Mouse (Mus musculus): ENCODE data around the gene Vmac.
A peak's percentile ranks its signal among the peaks of the same experiment; 100 is the strongest.

Vmac gene

DNA sequence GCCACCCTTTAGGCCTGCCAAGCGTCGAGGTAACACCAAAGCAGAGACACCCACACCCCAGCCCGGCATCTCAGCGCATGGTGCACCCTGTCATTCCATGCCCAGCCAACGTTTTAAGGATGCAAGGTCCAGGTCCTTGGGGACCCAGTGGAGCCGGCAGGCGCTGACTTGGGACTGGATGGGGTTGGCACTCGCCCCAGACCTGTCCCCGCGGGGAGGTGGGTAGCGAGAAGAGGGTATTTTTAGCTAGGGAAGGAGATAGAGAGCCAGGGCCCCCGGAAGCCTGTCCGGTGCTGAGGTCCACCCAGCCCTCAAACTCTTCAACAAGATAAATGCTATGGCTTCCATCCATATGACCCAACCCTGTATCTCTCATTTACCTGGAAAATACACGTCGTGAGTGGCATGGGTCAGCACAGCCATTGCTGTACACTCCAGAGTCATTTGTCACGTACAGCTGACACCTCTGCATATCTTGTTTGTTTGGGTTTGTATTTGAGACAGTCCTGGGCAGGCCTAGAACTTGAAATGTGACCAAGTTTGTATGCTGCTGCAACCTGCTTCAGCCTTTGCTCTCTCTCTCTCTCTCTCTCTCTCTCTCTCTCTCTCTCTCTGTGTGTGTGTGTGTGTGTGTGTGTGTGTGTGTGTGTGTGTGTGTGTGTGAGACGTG lies 22.4 kb upstream of the Vmac start:
- no peak for DNase-seq (ENCODE audit: low spot score)

DNA sequence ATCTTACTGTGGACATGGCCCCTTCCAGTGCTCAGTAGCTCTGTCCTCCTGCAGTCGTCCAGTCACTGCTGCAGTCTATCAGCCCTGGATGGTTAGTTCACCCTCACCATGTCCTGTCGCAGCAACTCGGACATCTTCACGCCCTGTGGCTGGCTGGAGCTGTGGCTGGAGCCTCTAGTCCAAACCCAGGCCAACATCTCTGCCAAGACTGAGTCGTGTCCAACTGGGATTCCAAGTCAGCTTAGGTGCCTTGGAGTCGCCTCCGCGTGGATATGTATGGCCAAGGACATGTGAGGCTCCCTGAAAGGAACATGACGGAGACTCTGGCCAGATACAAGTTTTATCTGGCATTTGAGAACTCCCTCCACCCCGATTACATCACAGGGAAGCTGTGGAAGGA lies 20.4 kb upstream of the Vmac start:
- no peak for DNase-seq (ENCODE audit: low spot score)

GRCm38 (mm10) chr17:56736534-56736933 lies 18.7 kb upstream of the Vmac start:
- DNase-seq (ENCODE audit: low spot score) = no peak

DNA sequence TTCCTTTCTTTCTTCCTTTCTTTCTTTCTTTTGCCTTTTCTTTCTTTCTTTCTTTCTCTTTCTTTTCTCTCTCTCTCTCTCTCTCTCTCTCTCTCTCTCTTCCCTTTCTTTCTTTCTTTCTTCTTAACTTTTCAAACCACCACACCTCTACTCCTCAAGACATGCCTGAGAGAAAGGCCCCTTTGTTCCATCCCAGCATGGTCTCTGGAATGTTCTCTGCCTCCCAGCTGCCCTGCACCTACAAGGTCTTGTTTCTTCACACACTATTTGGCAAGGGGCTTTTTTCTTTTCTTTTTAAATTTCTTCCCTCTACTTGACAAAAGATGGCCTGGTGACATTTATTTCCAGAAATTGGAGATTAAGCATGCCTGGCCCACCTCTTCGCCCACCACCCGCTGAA lies 11.8 kb upstream of the Vmac start:
- DNase-seq (ENCODE audit: low spot score) = no peak

DNA sequence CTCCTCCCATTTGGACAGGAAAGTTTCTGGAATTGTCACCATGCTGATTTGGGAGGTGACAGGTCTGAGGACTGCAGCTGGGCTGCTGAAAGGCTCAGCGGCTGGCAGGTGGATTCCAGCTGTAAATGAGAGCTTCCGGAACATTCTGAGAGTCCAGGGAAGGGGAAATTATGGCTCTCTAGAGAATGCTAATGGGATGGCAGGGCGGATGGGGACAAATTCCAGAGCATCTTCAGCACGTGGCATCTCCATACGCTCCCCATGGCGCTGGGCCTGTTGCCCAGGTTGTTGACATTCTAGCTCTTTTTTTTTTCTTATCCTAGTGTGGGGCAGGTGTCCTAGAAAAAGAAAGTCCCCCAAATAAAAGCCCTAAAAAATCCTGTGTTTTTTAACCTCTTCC lies 11.3 kb upstream of the Vmac start:
- DNase-seq (ENCODE audit: low spot score) = no peak

DNA sequence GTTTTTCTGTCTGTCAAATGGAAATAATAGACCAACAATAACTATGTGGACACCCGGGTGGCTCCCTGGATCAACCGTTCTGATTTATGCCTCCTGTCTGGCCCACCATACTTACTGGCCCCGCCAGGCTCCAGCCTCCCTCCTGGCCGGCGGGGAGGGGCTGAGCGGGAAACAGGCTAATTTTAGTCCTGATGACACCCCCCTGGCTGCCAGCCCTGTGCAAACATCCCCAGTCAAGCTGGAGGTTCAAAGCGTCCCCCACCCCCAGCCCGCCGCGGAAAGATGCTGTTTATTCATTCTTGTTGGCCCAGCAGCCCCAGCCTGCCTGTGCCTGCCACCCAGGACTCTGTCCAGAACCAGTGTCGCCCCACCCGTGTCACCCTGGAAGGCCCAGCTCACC lies 10.3 kb upstream of the Vmac start:
- no peak for DNase-seq (ENCODE audit: low spot score)

- DNase-seq (ENCODE audit: low spot score) = no peak
These were observed 9.8 kb upstream of the Vmac start for GRCm38 (mm10) chr17:56727659-56728058.

DNA sequence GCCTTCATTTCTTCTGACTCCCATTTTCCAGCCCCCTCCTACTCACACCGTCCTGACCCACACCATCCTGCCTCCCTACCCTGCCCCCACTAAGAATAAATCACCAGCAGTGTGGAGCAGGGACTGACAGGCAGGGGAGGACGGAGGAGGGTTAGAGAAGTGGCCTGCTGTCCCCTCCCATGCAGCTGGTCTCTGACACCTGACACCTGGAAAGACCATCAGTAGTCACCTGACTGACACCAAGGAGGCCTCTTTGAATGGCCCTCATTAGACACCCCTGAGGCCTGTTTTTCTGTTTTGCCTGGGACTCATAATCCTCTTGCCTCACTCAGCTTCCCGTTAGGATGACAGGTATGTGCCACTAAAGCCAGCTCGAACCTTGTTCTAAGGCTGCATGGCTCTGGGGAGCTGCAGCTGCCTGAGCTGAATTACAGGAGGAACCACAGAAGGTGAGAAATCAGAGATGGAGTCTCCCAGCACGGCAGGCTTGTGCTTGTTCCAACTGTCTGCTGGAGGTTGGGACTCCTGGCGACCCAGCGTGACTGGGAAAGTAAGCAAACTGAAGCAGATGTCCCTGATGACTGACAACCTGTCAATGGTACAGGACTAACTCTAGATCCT lies 9.3 kb upstream of the Vmac start:
- DNase-seq (ENCODE audit: low spot score) = no peak

- DNase-seq (ENCODE audit: low spot score) = no peak
These were observed 5.8 kb upstream of the Vmac start for GRCm38 (mm10) chr17:56723419-56724161.

- DNase-seq (ENCODE audit: low spot score) = no peak
These were observed 4.6 kb upstream of the Vmac start for GRCm38 (mm10) chr17:56722441-56722840.

DNA sequence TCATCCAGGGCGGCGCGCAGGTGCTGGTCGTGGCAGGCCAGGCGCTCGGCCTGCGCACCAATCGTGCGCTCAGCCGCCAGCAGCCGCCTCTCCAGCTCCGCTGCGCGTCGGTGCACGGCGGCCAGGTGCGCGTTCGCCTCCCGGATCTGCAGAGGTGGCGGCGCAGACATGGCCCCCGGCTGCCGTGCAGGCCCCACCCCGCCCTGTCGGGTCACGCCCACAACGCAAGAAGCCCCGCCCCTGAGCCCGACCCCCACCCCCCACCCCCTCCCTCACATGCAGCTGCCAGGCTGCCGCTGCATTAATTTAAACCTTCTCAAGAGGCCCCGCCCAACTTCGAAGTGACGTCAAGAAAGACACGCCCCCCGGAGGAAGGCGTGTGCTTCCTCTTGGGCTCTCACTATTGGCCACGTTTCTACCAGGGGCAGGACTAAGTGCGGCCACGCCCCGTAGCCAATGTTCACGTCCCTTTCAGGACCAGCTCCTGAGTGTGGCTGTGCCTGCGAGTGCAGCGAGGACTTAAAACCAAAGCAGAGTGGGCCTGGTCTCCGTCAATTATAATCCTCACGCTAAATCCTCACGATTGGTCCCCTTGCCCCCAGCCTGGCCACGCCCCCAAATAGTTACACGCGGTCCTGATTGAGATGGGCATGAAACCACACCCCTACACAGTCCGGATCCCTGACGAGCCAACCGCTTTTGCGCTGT lies 1.0 kb downstream of the Vmac start:
- peak; percentile 99 for DNase-seq (ENCODE audit: low spot score)

DNA sequence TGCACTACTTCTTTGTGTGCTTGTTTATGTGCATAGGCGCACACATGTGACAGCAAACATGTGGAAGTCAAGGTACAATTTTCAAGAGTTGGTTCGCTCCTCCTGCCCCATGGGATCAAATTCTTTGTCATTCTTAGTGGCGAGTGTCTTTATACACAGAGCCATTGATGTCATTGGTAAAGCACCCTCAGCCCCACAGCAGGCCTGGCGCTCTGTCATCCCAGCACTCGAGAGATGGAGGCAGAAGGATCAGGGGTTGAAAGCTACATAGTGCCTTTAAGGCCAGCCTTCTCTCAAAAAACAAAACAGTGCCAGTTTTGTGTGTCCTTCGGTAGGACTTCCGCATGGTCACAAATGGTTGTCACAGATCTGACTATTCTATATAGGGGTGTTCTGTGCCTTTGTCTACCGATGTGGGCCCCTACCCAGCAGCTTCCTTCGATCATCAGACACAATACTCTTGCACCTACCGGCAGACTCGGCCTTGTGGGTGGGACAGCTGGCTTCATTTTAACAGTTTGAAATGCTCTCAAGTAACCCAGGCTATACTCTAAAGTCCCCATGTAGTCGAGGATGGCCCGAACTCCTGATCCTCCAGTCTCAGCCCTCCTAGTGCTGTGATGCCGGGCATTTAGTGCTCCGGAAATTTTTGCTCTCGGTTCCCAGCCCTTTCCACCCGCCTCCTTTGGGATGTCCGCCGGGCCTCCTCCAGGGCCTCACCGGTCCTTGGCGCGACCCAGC lies 1.7 kb downstream of the Vmac start:
- DNase-seq (ENCODE audit: low spot score) = no peak

DNA sequence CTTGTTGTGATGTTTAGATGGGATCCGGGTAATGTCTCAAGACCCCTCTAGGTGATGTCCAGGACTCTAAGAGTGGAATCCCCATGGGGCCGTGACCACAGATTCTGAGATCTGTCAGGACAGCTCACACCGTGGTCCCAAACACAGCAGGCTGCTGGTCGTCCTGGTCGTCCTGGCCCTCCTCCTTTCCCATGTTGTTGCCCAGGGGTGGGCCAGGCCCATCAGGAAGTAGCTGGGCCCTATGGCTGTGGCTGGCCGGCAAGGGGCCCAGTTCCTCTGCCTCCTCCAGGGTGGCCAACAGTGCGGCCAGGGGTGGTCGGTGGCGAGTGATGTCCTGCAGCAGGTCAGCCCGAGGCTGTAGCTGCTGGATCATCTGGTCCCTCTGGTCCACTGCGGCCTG lies 2.5 kb downstream of the Vmac start:
- DNase-seq (ENCODE audit: low spot score) = no peak

GRCm38 (mm10) chr17:56709708-56710107 lies 8.1 kb downstream of the Vmac start:
- no peak for DNase-seq (ENCODE audit: low spot score)

GRCm38 (mm10) chr17:56708692-56709091 lies 9.1 kb downstream of the Vmac start:
- DNase-seq (ENCODE audit: low spot score) = no peak

GRCm38 (mm10) chr17:56706515-56706914 lies 11.3 kb downstream of the Vmac start:
- no peak for DNase-seq (ENCODE audit: low spot score)

DNA sequence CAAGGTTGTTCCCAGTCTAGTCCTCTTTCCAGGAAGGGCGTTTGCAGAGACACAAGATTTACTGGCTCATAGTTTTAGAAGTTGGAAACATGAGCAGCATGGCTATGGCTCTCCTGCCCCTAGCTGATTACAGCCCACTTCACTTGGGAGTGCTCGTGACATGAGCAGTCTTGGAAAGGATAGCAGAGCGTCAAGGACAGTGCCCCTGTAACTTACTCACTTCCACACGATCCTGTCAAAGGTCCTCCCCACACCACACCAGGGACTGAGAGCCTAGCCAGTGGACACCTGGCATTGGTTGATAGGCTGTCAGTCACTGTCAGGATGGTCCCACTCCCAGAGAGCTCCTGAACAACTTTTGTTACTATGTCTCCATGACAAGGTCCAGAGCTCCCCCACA lies 14.8 kb downstream of the Vmac start:
- no peak for DNase-seq (ENCODE audit: low spot score)

DNA sequence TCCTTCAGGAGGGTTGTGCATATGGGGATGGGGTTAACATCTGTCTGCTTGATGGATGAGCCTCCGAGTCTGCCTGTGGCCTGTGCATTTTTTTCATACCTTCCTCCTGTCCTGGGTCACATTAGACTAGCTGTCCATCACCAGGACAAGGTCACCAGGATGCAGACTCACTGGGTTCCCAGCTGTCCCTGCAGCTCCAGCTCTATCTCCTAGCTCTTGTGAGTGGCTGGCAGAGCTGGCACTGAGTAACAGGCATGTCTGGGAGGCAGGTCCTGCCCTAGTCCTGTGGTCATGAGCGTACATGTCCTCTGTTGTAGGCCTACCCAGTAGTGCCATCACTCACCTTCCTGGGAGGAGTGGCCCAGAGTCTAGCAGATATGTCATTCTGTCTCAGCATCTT lies 17.4 kb downstream of the Vmac start:
- no peak for DNase-seq (ENCODE audit: low spot score)

DNA sequence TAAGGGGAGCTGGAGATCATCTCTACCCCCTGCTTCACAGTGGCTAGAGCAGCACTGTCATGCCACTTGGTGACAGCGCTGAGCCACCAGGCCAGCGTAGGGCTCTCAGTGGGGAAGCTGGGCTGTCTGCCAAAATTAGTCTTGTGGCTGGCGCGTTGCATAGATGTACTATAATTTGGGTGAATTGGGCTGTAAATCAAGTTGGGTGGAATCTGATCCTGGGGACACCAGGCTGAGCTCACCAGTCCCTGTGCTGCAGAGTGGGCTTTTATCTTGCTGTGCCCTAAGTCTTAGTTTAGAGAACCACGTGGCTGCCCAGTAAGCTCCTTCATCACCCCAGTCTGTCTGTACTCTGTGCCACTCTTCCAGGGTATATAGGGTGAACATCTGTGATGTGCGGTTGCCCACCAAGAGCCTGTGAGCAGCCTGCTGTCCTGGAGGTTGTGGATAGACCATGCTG lies 23.9 kb downstream of the Vmac start:
- DNase-seq (ENCODE audit: low spot score) = peak; percentile 80

DNA sequence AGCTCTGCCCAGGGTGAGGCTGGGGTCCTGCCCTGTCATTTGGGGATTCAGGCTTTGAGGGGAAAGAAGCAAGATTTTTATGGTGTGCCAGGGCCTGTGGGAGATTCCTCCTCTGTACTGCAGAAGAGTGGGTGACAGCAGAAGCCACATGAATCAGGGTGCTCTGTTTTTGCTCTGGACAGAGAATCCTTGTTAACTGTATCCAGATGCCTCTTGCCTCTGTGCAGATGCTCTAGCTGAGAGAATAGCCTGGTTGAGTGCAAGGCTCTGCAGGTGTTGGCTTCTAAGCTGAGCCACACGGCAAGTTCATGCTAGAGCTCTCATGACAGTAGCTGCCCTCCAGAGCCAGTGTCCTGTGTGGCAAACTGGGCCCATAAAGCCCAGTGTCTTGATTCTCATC lies 24.4 kb downstream of the Vmac start:
- DNase-seq (ENCODE audit: low spot score) = no peak

DNA sequence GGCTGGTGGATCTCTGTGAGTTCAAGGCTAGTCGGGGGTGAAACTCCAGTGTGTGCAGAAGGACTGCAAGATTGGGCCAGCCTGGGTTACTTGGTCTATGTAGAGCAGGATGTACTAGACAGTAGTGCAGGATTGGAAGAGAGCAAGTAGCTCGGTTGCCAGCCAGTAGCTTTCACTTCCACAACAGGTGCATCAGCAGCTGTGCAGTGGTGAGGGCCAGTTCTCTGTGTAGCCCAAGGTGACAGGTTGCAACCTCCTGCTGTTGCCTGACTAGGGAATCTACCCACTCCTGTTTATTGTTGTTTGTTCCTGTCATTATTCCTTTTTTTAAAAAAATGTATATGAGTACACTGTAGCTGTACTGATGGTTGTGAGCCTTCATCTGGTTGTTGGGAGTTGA lies 29.1 kb downstream of the Vmac start:
- no peak for DNase-seq (ENCODE audit: low spot score)

GRCm38 (mm10) chr17:56688045-56688444 lies 29.8 kb downstream of the Vmac start:
- DNase-seq (ENCODE audit: low spot score) = no peak

All from layer of hippocampus, adult 11-12 months (tissue).